Mouse (Mus musculus): ENCODE results near the gene Ankrd40. TPM values are rescaled to one million over a fixed set of nuclear protein-coding genes. Genes with fewer than 3 reads are reported as not detected.

Ankrd40 gene
- polyA plus RNA-seq, 1 experiment from 2014 or later, result 27.4 TPM

GRCm38 (mm10) chr11:94330211-94330610, 2.4 kb downstream of the Ankrd40 start:
- H3K9me3 ChIP-seq (ENCODE audit: control insufficient read depth, low read length), result no peaks in the 10 kb centered on the region
- no peak overlapping the region for H3K4me3 ChIP-seq (ENCODE audit: low read depth, low read length)
- peak; percentile 76 for DNase-seq (ENCODE audit: low spot score, missing footprints)
- WGBS, result 96% methylated on average over 3 of the region's 3 CpGs
- no peak for ATAC-seq (ENCODE audit: low FRiP score)
- H3K27ac ChIP-seq (ENCODE audit: low read depth, low read length), result no peak overlapping the region
- H3K9ac ChIP-seq (ENCODE audit: low read length), result no peak overlapping the region
- H3K4me2 ChIP-seq, result no peak overlapping the region
- H3K4me1 ChIP-seq (ENCODE audit: control insufficient read depth, insufficient read depth, low read length), result peaks cover 19% of the 10 kb centered on the region
- peaks cover 5% of the 10 kb centered on the region; the same call in 1 of the 2 replicates for H3K36me3 ChIP-seq (ENCODE audit: control insufficient read depth, insufficient read depth, low read length)
- H3K27me3 ChIP-seq (ENCODE audit: control insufficient read depth, insufficient read depth, low read length), result no peaks in the 10 kb centered on the region

GRCm38 (mm10) chr11:94332726-94333125, 4.9 kb downstream of the Ankrd40 start:
- Histone ChIP-seq H3K4me2 (no peak overlapping the region), H3K4me1 (ENCODE audit: control insufficient read depth, insufficient read depth, low read length) (peaks cover 11% of the 10 kb centered on the region), H3K9me3 (ENCODE audit: control insufficient read depth, low read length) (no peaks in the 10 kb centered on the region), H3K9ac (ENCODE audit: low read length) (no peak overlapping the region), H3K36me3 (ENCODE audit: control insufficient read depth, insufficient read depth, low read length) (peaks cover 9% of the 10 kb centered on the region; the same call in 1 of the 2 replicates), H3K27me3 (ENCODE audit: control insufficient read depth, insufficient read depth, low read length) (no peaks in the 10 kb centered on the region), H3K4me3 (ENCODE audit: low read depth, low read length) (no peak overlapping the region), H3K27ac (ENCODE audit: low read depth, low read length) (no peak overlapping the region)
- ATAC-seq (ENCODE audit: low FRiP score) (no peak), DNase-seq (ENCODE audit: low spot score, missing footprints) (no peak)
- 97% methylated on average over 6 of the region's 6 CpGs for WGBS

GRCm38 (mm10) chr11:94334386-94334968, 6.7 kb downstream of the Ankrd40 start:
- H3K27ac ChIP-seq (ENCODE audit: low read depth, low read length), result no peak overlapping the region

GRCm38 (mm10) chr11:94336551-94336950, 8.8 kb downstream of the Ankrd40 start:
- no peak overlapping the region for H3K4me3 ChIP-seq (ENCODE audit: low read depth, low read length)
- no peaks in the 10 kb centered on the region for H3K27me3 ChIP-seq (ENCODE audit: control insufficient read depth, insufficient read depth, low read length)
- ATAC-seq (ENCODE audit: low FRiP score) (no peak), DNase-seq (ENCODE audit: low spot score, missing footprints) (no peak)
- no peak overlapping the region for H3K27ac ChIP-seq (ENCODE audit: low read depth, low read length)
- H3K9ac ChIP-seq (ENCODE audit: low read length), result no peak overlapping the region
- no peaks in the 10 kb centered on the region for H3K9me3 ChIP-seq (ENCODE audit: control insufficient read depth, low read length)
- peaks cover 17% of the 10 kb centered on the region for H3K36me3 ChIP-seq (ENCODE audit: control insufficient read depth, insufficient read depth, low read length)
- peaks cover 11% of the 10 kb centered on the region for H3K4me1 ChIP-seq (ENCODE audit: control insufficient read depth, insufficient read depth, low read length)
- no peak overlapping the region for H3K4me2 ChIP-seq

More at GRCm38 (mm10) chr11:94334386-94334968, 6.7 kb downstream of the Ankrd40 start:
- no peak for DNase-seq (ENCODE audit: low spot score, missing footprints)
- Histone ChIP-seq H3K9me3 (ENCODE audit: control insufficient read depth, low read length) (no peaks in the 10 kb centered on the region), H3K4me3 (ENCODE audit: low read depth, low read length) (no peak overlapping the region), H3K9ac (ENCODE audit: low read length) (no peak overlapping the region), H3K4me2 (no peak overlapping the region), H3K27me3 (ENCODE audit: control insufficient read depth, insufficient read depth, low read length) (no peaks in the 10 kb centered on the region), H3K36me3 (ENCODE audit: control insufficient read depth, insufficient read depth, low read length) (peaks cover 13% of the 10 kb centered on the region; the same call in 1 of the 2 replicates), H3K4me1 (ENCODE audit: control insufficient read depth, insufficient read depth, low read length) (0 out of 2 replicates have a peak, but pooled peaks cover 6% of the 10 kb centered on the region)
- no peak for ATAC-seq (ENCODE audit: low FRiP score)
- 91% methylated on average over 8 of the region's 8 CpGs for WGBS

GRCm38 (mm10) chr11:94338347-94338746, 10.5 kb downstream of the Ankrd40 start:
- H3K27ac ChIP-seq (ENCODE audit: low read depth, low read length), result no peak overlapping the region
- H3K36me3 ChIP-seq (ENCODE audit: control insufficient read depth, insufficient read depth, low read length), result peaks cover 17% of the 10 kb centered on the region
- no peak for DNase-seq (ENCODE audit: low spot score, missing footprints)
- ATAC-seq (ENCODE audit: low FRiP score), result no peak
- WGBS, result 90% methylated on average over 2 of the region's 2 CpGs
- no peak overlapping the region for H3K4me2 ChIP-seq
- H3K9me3 ChIP-seq (ENCODE audit: control insufficient read depth, low read length), result no peaks in the 10 kb centered on the region
- H3K27me3 ChIP-seq (ENCODE audit: control insufficient read depth, insufficient read depth, low read length), result no peaks in the 10 kb centered on the region
- no peak overlapping the region for H3K9ac ChIP-seq (ENCODE audit: low read length)
- peaks cover 28% of the 10 kb centered on the region for H3K4me1 ChIP-seq (ENCODE audit: control insufficient read depth, insufficient read depth, low read length)
- no peak overlapping the region for H3K4me3 ChIP-seq (ENCODE audit: low read depth, low read length)

GRCm38 (mm10) chr11:94339732-94340585, 12.2 kb downstream of the Ankrd40 start:
- Histone ChIP-seq H3K27ac (ENCODE audit: low read depth, low read length) (no peak overlapping the region), H3K9ac (ENCODE audit: low read length) (no peak overlapping the region), H3K4me3 (ENCODE audit: low read depth, low read length) (no peak overlapping the region), H3K4me1 (ENCODE audit: control insufficient read depth, insufficient read depth, low read length) (peaks cover 41% of the 10 kb centered on the region), H3K27me3 (ENCODE audit: control insufficient read depth, insufficient read depth, low read length) (0 out of 2 replicates have a peak, but pooled peaks cover 1% of the 10 kb centered on the region), H3K4me2 (no peak overlapping the region), H3K36me3 (ENCODE audit: control insufficient read depth, insufficient read depth, low read length) (peaks cover 12% of the 10 kb centered on the region), H3K9me3 (ENCODE audit: control insufficient read depth, low read length) (no peaks in the 10 kb centered on the region)
- WGBS, result 60% methylated on average over 18 of the region's 18 CpGs
- peak; percentile 84 for ATAC-seq (ENCODE audit: low FRiP score)
- peak; percentile 92 for DNase-seq (ENCODE audit: low spot score, missing footprints)

GRCm38 (mm10) chr11:94340948-94341933, 13.4 kb downstream of the Ankrd40 start:
- Histone ChIP-seq H3K9me3 (ENCODE audit: control insufficient read depth, low read length) (no peaks in the 10 kb centered on the region), H3K4me1 (ENCODE audit: control insufficient read depth, insufficient read depth, low read length) (peaks cover 41% of the 10 kb centered on the region), H3K4me3 (ENCODE audit: low read depth, low read length) (no peak overlapping the region), H3K4me2 (no peak overlapping the region), H3K36me3 (ENCODE audit: control insufficient read depth, insufficient read depth, low read length) (peaks cover 12% of the 10 kb centered on the region), H3K27ac (ENCODE audit: low read depth, low read length) (peak overlapping the region; percentile 45; the same call in 1 of the 2 replicates), H3K9ac (ENCODE audit: low read length) (no peak overlapping the region), H3K27me3 (ENCODE audit: control insufficient read depth, insufficient read depth, low read length) (0 out of 2 replicates have a peak, but pooled peaks cover 2% of the 10 kb centered on the region)
- no peak for DNase-seq (ENCODE audit: low spot score, missing footprints)
- 64% methylated on average over 10 of the region's 10 CpGs for WGBS
- ATAC-seq (ENCODE audit: low FRiP score), result no peak

- peak; percentile 40 for ATAC-seq (ENCODE audit: low FRiP score)
- Histone ChIP-seq H3K9ac (ENCODE audit: low read length) (no peak overlapping the region), H3K4me3 (ENCODE audit: low read depth, low read length) (no peak overlapping the region), H3K27ac (ENCODE audit: low read depth, low read length) (peak overlapping the region; percentile 45; the same call in 1 of the 2 replicates), H3K9me3 (ENCODE audit: control insufficient read depth, low read length) (no peaks in the 10 kb centered on the region), H3K36me3 (ENCODE audit: control insufficient read depth, insufficient read depth, low read length) (peaks cover 8% of the 10 kb centered on the region), H3K4me2 (no peak overlapping the region), H3K27me3 (ENCODE audit: control insufficient read depth, insufficient read depth, low read length) (0 out of 2 replicates have a peak, but pooled peaks cover 2% of the 10 kb centered on the region), H3K4me1 (ENCODE audit: control insufficient read depth, insufficient read depth, low read length) (peaks cover 41% of the 10 kb centered on the region)
- peak; percentile 88 for DNase-seq (ENCODE audit: low spot score, missing footprints)
- WGBS, result 14% methylated on average over 13 of the region's 13 CpGs
These were observed 14.5 kb downstream of the Ankrd40 start for GRCm38 (mm10) chr11:94342114-94342905.
